Mouse (Mus musculus) heart, embryonic 16.5 days (tissue): ENCODE results near the gene Mtfp1. TPM values are rescaled to one million over a fixed set of nuclear protein-coding genes. Genes with fewer than 3 reads are reported as not detected.

Experiments
- ATAC-seq: fragments of 200-750 bp; cut with Nextera tagmentation; replicated peaks from 2 replicates; pipeline ENCODE4 v1.8.0; 2017; ENCODE audit warnings: moderate number of reproducible peaks; ENCODE audit not compliant: insufficient read depth, low FRiP score; ENCODE audit errors: extremely low read depth
- H3K27ac ChIP-seq: fragments of 300-500 bp; sonication (generic); 2 replicates; pipeline ENCODE4 v1.5.1; 2014; ENCODE audit warnings: mild to moderate bottlenecking, low read length, control low read depth, moderate library complexity
- H3K27me3 ChIP-seq: fragments of 300-500 bp; sonication (generic); 2 replicates; pipeline ENCODE4 v1.6.1; 2014; ENCODE audit warnings: low read length, mixed read lengths; ENCODE audit not compliant: control insufficient read depth, insufficient read depth
- H3K36me3 ChIP-seq: fragments of 300-500 bp; sonication (generic); 2 replicates; pipeline ENCODE4 v1.6.1; 2014; ENCODE audit not compliant: control insufficient read depth, insufficient read depth
- H3K4me1 ChIP-seq: fragments of 300-500 bp; sonication (generic); 2 replicates; pipeline ENCODE4 v1.6.1; 2014; ENCODE audit warnings: low read length, mixed read lengths; ENCODE audit not compliant: control insufficient read depth, insufficient read depth
- H3K4me2 ChIP-seq: fragments of 300-500 bp; sonication (generic); 2 replicates; pipeline ENCODE4 v1.6.1; 2014; ENCODE audit warnings: low read depth, mild to moderate bottlenecking, control low read depth, low read length
- H3K4me3 ChIP-seq: fragments of 300-500 bp; sonication (generic); 2 replicates; pipeline ENCODE4 v1.5.1; 2014; ENCODE audit warnings: mild to moderate bottlenecking, control low read depth, low read length
- H3K9ac ChIP-seq: fragments of 300-500 bp; sonication (generic); 2 replicates; pipeline ENCODE4 v1.6.1; 2014; ENCODE audit warnings: low read length, control low read depth
- H3K9me3 ChIP-seq: fragments of 300-500 bp; sonication (generic); replicated peaks from 2 replicates; pipeline ENCODE4 v1.6.1; 2016; ENCODE audit warnings: low read length; ENCODE audit not compliant: control insufficient read depth
- WGBS: fragments of 180-500 bp; shearing (Covaris S2); extraction: QIAGEN DNeasy Blood & Tissue Kit; methylation state at CpG from one replicate; pipeline ENCODE4 v1.1.7; 2014; 5-methylcytosine and 5-hydroxymethylcytosine counted together
- polyA plus RNA-seq: library from polyadenylated mRNA; unstranded; fragments of >200 nt; fragmentation: Nextera tagmentation; extraction: Ambion mirVana; gene quantifications from 2 replicates; pipeline ENCODE4 v1.2.1, GENCODE M21; 2015

The Mtfp1 gene
- polyA plus RNA-seq, 1 experiment from 2014 or later, result 41.6 TPM

DNA sequence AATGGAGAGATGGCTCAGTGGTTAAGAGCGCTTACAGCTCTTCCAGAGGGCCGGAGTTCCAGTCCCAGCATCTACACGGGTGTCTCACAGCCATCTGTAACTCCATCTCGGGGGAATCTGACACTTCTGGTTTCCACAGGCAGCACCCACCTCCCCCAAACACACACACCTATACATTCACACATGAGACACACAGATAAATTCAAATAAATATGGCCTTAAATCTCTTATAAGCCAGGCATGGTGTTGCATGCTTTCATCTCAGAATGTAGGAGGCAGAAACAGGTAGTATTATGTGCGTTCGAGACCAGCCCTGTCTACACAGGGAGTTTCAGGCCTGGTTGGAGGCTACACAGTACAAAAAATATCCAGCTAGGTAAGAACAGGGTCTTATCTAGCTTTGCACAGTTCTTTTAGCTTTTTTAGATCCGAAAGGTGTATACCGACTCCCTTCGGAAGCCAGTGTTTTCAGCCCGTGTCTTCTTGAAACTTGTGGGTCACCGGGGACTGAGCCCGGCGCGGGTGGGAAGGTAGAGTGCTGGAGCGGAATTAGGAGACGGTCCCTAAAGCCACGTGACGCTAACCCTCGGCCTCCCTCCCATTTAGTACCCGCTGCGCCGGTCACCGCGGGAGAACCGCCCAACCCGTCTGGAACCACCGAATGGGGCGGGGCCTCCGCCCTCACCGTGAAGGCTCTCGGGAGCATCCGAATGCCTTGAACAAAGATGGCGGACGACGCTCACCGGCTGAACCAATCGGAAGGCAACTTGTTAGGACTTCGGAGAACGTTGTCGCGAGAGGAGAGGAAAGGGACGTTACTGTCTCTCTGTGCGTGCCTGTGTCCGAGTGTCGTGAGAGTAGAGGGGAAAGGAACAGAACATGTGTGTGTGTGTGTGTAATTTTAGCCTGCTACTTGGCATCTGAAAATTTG is 1.1 kb upstream of the Mtfp1 start:
- peak; percentile 95 for ATAC-seq
- Histone ChIP-seq H3K9me3 (peaks cover 1% of the 10 kb centered on the region; the same call in 1 of the 2 replicates), H3K36me3 (peaks cover 18% of the 10 kb centered on the region), H3K4me3 (peak overlapping the region; percentile 76), H3K27ac (peak overlapping the region; percentile 94), H3K9ac (peak overlapping the region; percentile 81), H3K4me1 (peaks cover 21% of the 10 kb centered on the region), H3K27me3 (no peaks in the 10 kb centered on the region), H3K4me2 (peak overlapping the region; percentile 82)
- 3% methylated on average over 45 of the region's 45 CpGs for WGBS

DNA sequence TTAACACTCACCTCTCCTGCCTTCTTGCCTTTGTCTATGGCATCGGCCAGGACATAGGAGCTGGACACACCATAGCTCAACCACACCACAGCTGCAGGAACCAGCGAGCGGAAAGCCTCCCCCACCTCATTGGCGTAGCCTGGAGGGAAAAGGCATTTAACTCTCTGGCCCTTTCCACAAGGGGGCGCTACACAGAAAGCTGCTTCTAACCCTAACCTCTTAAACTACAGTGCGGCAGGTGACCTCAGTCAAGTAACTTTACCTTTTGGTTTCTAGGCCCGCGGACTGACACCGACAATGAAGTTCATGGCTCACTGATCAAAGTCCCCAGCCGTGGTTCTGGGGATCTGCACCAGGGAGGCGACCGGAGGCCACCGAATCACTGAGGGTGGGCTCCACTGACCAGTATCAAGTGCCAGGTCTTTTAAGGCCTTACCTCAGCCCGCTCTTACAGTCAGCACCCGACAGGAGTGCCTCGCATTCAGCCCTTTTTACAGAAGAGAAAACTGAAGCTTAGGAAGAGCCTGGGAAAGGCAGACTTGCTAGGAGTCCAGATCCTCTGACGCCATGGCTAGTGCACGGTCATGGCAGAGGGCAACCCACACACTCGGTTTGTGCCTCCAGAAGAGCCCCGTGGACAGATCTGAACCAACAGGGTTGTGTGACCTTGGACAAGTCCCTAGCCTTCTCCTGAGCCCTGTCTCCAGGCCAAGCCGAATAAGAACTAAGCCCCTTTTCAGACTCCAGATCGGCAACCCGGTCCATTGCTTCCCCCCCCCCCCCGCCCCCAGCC is 671 bp downstream of the Mtfp1 start:
- Histone ChIP-seq H3K9me3 (peaks cover 8% of the 10 kb centered on the region), H3K27me3 (no peaks in the 10 kb centered on the region), H3K4me3 (peak overlapping the region; percentile 76), H3K9ac (peak overlapping the region; percentile 81), H3K4me2 (peak overlapping the region; percentile 64), H3K27ac (peak overlapping the region; percentile 94), H3K4me1 (peaks cover 21% of the 10 kb centered on the region), H3K36me3 (peaks cover 25% of the 10 kb centered on the region)
- ATAC-seq, result no peak
- 10% methylated on average over 23 of the region's 24 CpGs for WGBS

DNA sequence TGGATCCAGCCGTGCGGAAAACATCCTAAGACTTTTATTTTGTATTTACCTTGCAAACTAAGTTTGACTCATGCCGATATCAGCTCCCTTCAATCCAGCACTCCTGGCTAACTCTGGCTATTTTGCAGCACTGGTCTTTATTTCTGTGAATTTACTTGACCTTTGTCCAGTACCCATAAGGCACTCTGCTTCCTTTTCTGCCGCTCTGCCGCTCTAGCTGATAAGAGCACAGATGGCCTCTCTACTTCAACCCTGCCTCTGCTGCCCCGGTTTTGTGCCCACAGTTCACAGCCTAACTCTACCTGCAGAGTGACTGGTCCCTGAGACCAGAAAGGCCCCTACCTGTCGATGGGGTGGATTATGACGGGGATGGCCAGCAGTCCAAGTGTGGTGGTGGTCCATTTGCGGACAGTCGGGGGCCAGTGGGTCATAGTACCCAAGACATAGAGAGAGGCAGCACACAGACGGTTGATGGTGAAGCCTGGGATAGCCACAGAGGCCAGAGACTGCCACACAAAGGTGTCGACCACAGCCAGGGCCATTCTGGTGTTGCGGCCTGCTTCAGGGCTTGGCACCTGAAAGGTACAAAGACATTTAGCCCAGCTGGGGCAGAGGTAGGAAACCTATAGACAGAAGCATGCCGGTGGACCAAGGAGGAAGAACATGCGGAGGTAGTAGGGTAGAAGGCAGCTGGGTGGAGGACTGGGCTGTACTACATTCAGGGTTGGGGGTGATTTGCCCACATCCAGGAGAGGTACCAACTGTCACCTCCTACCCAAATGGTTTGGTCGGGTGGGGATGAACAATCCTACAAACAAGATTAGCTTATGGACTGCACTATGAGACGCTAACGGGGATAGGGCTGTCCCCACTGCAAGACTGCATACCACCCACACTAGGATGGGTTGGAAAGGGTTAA is 1.5 kb downstream of the Mtfp1 start:
- Histone ChIP-seq H3K4me3 (peak overlapping the region; percentile 76), H3K4me1 (peaks cover 21% of the 10 kb centered on the region), H3K4me2 (peak overlapping the region; percentile 64), H3K9ac (no peak overlapping the region), H3K36me3 (peaks cover 25% of the 10 kb centered on the region), H3K27ac (no peak overlapping the region), H3K27me3 (no peaks in the 10 kb centered on the region), H3K9me3 (peaks cover 8% of the 10 kb centered on the region)
- ATAC-seq, result no peak
- WGBS, result 75% methylated on average over 18 of the region's 18 CpGs

- WGBS, result 45% methylated on average over 2 of the region's 2 CpGs
- no peaks in the 10 kb centered on the region for H3K4me1 ChIP-seq
- ATAC-seq, result no peak
- H3K9ac ChIP-seq, result no peak overlapping the region
- H3K27me3 ChIP-seq, result no peaks in the 10 kb centered on the region
- no peak overlapping the region for H3K4me2 ChIP-seq
- peaks cover 17% of the 10 kb centered on the region for H3K36me3 ChIP-seq
- peaks cover 10% of the 10 kb centered on the region for H3K9me3 ChIP-seq
- H3K4me3 ChIP-seq, result no peak overlapping the region
- H3K27ac ChIP-seq, result no peak overlapping the region
These were observed 8.0 kb downstream of the Mtfp1 start for GRCm38 (mm10) chr11:4087267-4087666.

GRCm38 (mm10) chr11:4086246-4086645 is 9.0 kb downstream of the Mtfp1 start:
- Histone ChIP-seq H3K9ac (no peak overlapping the region), H3K27me3 (no peaks in the 10 kb centered on the region), H3K4me2 (no peak overlapping the region), H3K36me3 (peaks cover 7% of the 10 kb centered on the region), H3K27ac (no peak overlapping the region), H3K4me3 (no peak overlapping the region), H3K4me1 (no peaks in the 10 kb centered on the region), H3K9me3 (peaks cover 8% of the 10 kb centered on the region)
- no peak for ATAC-seq
- 56% methylated on average over 1 of the region's 1 CpGs for WGBS

GRCm38 (mm10) chr11:4083316-4084078 is 11.7 kb downstream of the Mtfp1 start:
- no peak overlapping the region for H3K27ac ChIP-seq
- no peak overlapping the region for H3K4me2 ChIP-seq
- H3K9ac ChIP-seq, result no peak overlapping the region
- H3K27me3 ChIP-seq, result no peaks in the 10 kb centered on the region
- ATAC-seq, result no peak
- 36% methylated on average over 5 of the region's 5 CpGs for WGBS
- H3K9me3 ChIP-seq, result 0 out of 2 replicates have a peak, but pooled peaks cover 2% of the 10 kb centered on the region
- H3K4me3 ChIP-seq, result no peak overlapping the region
- no peaks in the 10 kb centered on the region for H3K4me1 ChIP-seq
- no peaks in the 10 kb centered on the region for H3K36me3 ChIP-seq

- Histone ChIP-seq H3K4me3 (no peak overlapping the region), H3K27ac (no peak overlapping the region), H3K27me3 (no peaks in the 10 kb centered on the region), H3K9me3 (no peaks in the 10 kb centered on the region), H3K4me2 (no peak overlapping the region), H3K36me3 (no peaks in the 10 kb centered on the region), H3K9ac (no peak overlapping the region), H3K4me1 (no peaks in the 10 kb centered on the region)
- ATAC-seq, result no peak
- WGBS, result 14% methylated on average over 4 of the region's 4 CpGs
These were observed 15.0 kb downstream of the Mtfp1 start for GRCm38 (mm10) chr11:4080219-4080618.
